Mouse (Mus musculus) layer of hippocampus, adult 6 months (tissue): Measurements from ENCODE around the gene Cldn17. TPM values are rescaled to one million over a fixed set of nuclear protein-coding genes. Genes with fewer than 3 reads are reported as not detected.

Experiments
- long read RNA-seq, 2 experiments: library from polyadenylated mRNA; unstranded; transcript quantifications; one replicate each; pipeline ENCODE4 v2.0.0; 2019 to 2020
- polyA plus RNA-seq: library from polyadenylated mRNA; unstranded; fragments of <200 nt; fragmentation: Nextera tagmentation; gene quantifications from 2 replicates; pipeline ENCODE4 v1.2.3, GENCODE M21; 2021

The Cldn17 gene
- not detected in 2 replicates for polyA plus RNA-seq
- long read RNA-seq, experiment 1: 0 reads
- long read RNA-seq, experiment 2: 0 reads

GRCm38 (mm10) chr16:88506878-88507277, at the start of gene Cldn17:
Cldn17 (minus strand) TSS chr16:88506978.

Other genes with a start within 250 kb of the Cldn17 start
- 2.6 and 2.9 TPM in 2 replicates for gene Grik1, start 216.7 kb downstream of the Cldn17 start, polyA plus RNA-seq
- gene Cldn8, start 56.2 kb upstream of the Cldn17 start, polyA plus RNA-seq: not detected in 2 replicates
- not detected in 2 replicates for gene Krtap24-1, start 105.3 kb upstream of the Cldn17 start, polyA plus RNA-seq
- not detected in 2 replicates for gene 2310079G19Rik, start 120.7 kb upstream of the Cldn17 start, polyA plus RNA-seq
- gene Krtap26-1, start 140.8 kb upstream of the Cldn17 start, polyA plus RNA-seq: not detected in 2 replicates
- gene Krtap27-1, start 164.7 kb upstream of the Cldn17 start, polyA plus RNA-seq: not detected in 2 replicates
- not detected in 2 replicates for gene 2310061N02Rik, start 201.0 kb upstream of the Cldn17 start, polyA plus RNA-seq
- gene Krtap13-1, start 221.9 kb upstream of the Cldn17 start, polyA plus RNA-seq: not detected in 2 replicates
- gene Krtap13, start 244.7 kb upstream of the Cldn17 start, polyA plus RNA-seq: not detected in 2 replicates